Mouse (Mus musculus): ENCODE data around the gene Tufm.
"Not testable (repeated sequence)": the region's sequence is repeated elsewhere in the genome, so short reads cannot be mapped to it uniquely, and the experiment has no call there.

Tufm gene

GRCm38 (mm10) chr7:126465246-126466030 lies 21.7 kb upstream of the Tufm start:
- ATAC-seq (ENCODE audit: low TSS enrichment), result no peak

DNA sequence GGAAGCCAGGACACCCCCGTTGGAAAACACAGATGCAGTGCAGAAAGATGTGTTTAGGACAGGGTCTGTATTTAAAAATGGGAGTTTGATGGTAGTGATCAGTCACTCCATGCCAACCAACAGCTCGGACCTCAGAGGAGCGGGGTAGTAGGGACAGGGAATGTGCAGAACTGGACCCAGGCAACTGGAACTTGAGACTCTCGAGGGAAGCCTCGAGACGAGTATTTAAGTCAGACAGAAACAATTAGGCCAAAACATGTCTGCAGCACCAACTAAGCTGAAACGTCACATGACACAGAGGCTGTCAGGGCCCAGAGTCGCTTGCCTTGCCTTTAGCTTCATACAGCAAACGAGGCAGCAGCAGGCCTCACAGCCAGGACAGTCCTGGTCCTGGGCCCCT lies 21.0 kb upstream of the Tufm start:
- ATAC-seq (ENCODE audit: low TSS enrichment), result no peak

- ATAC-seq (ENCODE audit: low TSS enrichment), result no peak
Measured at GRCm38 (mm10) chr7:126466707-126467106, 20.5 kb upstream of the Tufm start.

DNA sequence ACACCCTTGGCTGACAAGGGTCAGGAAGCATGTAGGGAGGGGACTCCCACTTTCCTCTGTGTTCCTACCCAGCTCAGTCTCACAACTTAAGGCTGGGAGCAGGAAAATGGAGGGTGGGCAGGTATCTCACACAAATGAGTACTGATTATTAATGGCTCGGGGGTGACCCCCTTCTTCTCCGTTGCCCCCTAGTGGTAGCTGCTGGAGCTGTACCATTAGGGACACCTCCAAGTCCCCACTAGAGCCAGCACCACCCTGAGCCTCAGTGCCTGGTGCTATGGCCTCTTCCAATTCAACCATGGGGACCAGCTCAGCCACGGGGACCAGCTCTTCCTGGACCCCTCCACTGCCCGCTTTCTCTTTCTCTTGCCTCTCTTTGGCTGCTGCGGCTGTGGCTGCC lies 19.9 kb upstream of the Tufm start:
- ATAC-seq (ENCODE audit: low TSS enrichment), result 0 out of 2 replicates have a peak, but pooled peaks have one; percentile 38

GRCm38 (mm10) chr7:126467834-126468627 lies 19.1 kb upstream of the Tufm start:
- ATAC-seq (ENCODE audit: low TSS enrichment), result no peak

DNA sequence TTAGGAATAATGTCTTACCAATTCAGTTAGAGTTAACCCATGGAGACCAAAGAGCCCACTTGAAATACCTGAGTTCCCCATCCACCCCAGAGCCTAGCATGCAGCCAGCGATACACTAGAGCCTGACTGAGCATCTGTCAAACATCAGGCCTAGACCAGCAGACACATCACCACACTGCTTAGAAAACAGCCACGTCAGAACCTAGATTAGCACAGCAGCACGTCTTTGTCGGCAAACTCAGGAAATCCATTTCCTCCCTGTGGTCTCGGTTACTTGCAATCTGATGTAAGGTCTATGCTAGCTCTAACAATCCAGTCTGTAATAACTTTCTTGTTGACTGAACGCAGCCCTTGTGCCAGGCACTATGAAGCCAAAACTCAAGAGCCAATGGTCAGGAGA lies 17.1 kb upstream of the Tufm start:
- ATAC-seq (ENCODE audit: low TSS enrichment), result no peak

GRCm38 (mm10) chr7:126471361-126471760 lies 15.8 kb upstream of the Tufm start:
- ATAC-seq (ENCODE audit: low TSS enrichment), result no peak

GRCm38 (mm10) chr7:126471853-126472252 lies 15.3 kb upstream of the Tufm start:
- no peak for ATAC-seq (ENCODE audit: low TSS enrichment)

DNA sequence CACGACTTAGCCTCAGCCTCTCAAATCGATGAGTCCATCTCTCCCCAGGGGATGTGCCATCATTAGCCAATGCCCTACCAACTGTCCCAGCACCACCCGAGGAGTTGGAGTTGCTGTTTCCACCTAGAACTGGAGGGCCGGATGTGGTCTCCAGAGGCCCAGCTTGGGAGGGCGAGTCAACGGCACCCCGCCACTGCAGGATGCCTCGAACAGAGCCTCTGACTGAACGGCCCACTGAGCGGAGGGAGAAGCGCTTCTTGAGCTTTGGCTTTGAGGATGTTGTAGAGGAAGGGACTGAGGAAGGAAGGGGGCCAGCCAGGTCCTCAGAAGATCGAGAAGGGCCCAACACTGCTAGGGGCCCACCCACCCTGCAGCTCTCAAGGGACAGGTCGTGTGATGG lies 14.9 kb upstream of the Tufm start:
- no peak for ATAC-seq (ENCODE audit: low TSS enrichment)

- ATAC-seq (ENCODE audit: low TSS enrichment), result no peak
Measured at GRCm38 (mm10) chr7:126472713-126473112, 14.4 kb upstream of the Tufm start.

- no peak for ATAC-seq (ENCODE audit: low TSS enrichment)
Measured at GRCm38 (mm10) chr7:126473470-126474086, 13.6 kb upstream of the Tufm start.

GRCm38 (mm10) chr7:126474486-126474955 lies 12.6 kb upstream of the Tufm start:
- no peak for ATAC-seq (ENCODE audit: low TSS enrichment)

DNA sequence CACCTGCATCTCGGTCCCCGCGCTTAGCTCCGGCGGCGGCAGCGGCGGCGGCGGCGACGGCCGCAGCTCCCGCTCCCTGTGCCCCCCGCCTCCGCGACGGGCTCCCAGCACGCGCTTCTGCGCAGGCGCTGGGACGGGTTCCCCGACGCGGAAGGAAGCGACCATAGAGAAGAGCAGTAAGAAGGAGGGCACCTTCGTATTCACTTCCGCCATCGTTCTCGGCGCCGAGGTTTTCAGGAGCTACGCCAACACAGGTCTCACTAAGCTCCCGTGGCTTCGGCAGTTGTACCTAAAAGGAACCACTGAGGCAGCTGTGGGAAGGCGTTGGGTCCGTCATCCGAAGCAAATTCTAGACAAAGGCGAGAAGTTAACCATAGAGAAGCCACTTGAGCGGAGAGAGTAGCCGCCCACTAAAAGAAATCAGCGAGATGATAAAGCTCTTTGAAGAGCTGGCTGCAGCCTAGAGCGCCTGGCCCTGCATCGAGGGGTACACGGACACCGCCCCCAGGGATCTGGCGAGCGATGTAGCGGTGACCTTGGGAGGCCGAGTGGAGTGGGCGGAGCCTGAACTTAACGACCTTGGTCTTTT lies 12.1 kb upstream of the Tufm start, which contains the start of gene Sh2b1:
Gene Sh2b1 (minus strand): TSS at position 432 of the 589 bp plus-strand sequence.
- peak; percentile 95 for ATAC-seq (ENCODE audit: low TSS enrichment)

DNA sequence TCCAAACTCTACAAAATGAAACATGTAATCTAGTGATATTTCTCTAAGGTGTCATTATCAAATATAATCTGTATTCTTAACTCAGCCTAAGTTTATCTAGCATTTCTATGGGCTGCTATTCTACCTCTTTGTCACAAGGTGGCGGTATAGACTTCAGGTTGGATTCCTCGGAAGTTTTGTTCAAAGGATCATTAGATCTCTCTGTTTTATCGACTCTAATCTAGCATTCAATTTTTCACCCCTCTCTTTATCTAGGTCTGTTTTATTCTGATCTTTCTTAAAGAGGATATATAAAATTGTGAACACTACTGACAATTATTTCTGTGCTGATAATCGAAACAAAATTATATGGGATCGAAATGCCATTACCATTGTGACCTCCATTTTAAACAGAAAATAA lies 5.5 kb upstream of the Tufm start:
- no peak for ATAC-seq (ENCODE audit: low TSS enrichment)

DNA sequence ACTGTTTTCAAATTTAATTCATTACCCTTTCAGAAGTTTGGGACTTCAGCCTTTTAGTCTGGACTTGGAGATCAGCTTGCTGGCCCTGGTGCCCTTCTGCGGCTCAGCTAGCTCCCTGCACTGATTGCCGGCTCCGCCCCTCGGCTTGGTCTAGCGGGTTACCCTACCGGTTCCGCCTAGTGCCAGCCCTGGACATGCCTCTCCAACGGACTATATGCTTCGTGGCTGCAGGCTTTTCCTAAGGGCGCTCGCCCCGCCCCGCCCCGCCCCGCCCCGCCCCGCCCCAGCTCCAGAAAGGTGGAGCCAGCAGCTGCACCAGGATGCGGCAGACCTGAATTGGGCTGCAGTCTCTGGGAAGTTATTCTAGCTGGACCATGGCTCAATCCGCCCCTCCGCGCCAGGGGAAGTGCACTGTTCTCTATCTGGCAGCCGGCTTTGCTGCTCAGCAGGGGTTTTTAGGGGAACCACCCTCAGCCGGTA lies 4.7 kb upstream of the Tufm start:
- ATAC-seq (ENCODE audit: low TSS enrichment), result peak; percentile 47

DNA sequence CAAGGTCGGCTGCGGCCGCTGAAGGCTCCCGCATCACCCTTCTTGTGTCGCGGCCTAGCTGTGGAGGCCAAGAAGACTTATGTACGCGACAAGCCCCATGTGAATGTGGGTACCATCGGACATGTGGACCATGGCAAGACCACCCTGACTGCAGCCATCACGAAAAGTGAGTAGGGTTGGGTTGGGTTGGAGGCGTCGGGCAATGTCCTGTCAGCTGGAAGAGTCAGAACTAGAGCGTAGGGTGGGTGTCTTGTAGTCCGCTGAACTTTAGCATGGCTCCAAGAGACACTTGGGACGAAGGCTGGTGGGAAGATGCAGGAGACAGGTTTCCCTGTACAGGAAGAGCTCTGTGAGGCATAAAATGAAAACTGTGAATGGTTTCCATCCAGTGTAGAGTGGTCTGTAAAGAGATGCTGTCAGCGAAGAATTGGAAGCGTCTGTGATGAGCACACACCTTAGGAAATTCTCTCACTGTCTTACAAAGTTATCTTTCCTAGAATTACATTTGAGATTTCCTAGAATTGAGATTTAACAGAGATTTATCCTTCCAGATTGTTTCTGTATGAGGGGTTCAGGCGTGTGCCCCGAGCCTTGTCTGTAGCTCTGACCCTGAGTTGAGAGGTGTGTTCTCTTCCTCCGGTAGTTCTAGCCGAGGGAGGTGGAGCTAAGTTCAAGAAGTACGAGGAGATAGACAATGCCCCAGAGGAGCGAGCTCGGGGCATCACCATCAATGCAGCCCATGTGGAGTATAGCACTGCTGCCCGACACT lies 640 bp downstream of the Tufm start:
- ATAC-seq (ENCODE audit: low TSS enrichment), result not testable (repeated sequence)

- no peak for ATAC-seq (ENCODE audit: low TSS enrichment)
Measured at GRCm38 (mm10) chr7:126491005-126491404, 3.8 kb downstream of the Tufm start.

DNA sequence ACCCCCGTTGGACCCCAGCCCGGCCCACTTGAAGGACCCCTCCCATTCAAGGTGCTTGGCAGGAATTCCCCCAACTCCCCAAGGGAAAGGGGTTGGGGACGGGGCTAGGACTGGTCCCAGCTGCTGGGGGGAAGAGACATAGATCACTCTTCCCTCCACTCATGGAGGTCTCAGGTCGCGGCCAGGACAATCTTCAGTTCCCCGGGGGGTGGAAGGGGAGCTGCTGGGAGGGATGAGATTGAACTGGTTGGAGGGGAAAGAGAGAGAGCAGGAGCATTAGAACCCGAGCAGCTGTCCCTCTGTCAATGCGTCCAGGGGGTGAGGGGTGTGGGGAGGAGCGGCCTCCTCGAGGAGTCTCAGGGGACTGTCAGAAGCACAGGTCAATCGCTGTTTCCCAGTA lies 4.8 kb downstream of the Tufm start:
- no peak for ATAC-seq (ENCODE audit: low TSS enrichment)

DNA sequence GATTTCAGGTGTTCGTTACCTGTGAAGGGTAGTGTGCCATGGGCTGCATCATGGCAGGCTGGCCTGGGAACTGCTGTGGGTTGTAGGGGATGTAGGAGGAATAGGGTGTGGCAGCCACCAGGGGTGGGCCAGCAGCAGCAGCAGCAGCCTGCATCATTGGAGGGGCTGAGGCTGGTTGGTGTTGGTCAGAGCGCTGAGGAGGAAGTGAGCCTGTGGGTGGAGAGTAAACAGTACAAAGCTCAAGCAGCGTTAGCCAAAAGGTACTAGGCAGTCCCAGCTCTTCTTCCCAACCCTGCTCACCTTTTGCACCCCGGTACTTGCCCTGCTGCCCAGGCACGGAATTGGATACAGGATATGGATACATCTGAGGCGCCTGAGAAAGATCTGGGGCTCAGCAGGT lies 7.0 kb downstream of the Tufm start:
- no peak for ATAC-seq (ENCODE audit: low TSS enrichment)

- no peak for ATAC-seq (ENCODE audit: low TSS enrichment)
Measured at GRCm38 (mm10) chr7:126496475-126496874, 9.3 kb downstream of the Tufm start.

- no peak for ATAC-seq (ENCODE audit: low TSS enrichment)
Measured at GRCm38 (mm10) chr7:126497966-126498365, 10.8 kb downstream of the Tufm start.

Data from frontal cortex, adult (tissue).